Mouse (Mus musculus) spleen, adult 12 weeks (tissue): ENCODE measurements around the gene Alas2.

Source experiments
- DNase-seq: peaks from one replicate; pipeline ENCODE4 v3.0.0; 2022; ENCODE audit warnings: low spot score

Alas2 gene

GRCm38 (mm10) chrX:150547239-150547638 is at the start of gene Alas2:
Alas2 (plus strand) TSS chrX:150547375.
- no peak for DNase-seq

- no peak for DNase-seq
These were observed 38.5 kb upstream of the Alas2 start for GRCm38 (mm10) chrX:150508696-150509095.

GRCm38 (mm10) chrX:150510631-150511030 is 36.5 kb upstream of the Alas2 start:
- DNase-seq, result no peak

- no peak for DNase-seq
These were observed 35.9 kb upstream of the Alas2 start for GRCm38 (mm10) chrX:150511274-150511673.

- no peak for DNase-seq
These were observed 33.0 kb upstream of the Alas2 start for GRCm38 (mm10) chrX:150514127-150514526.

GRCm38 (mm10) chrX:150516015-150516414 is 31.2 kb upstream of the Alas2 start:
- no peak for DNase-seq

GRCm38 (mm10) chrX:150516477-150516876 is 30.7 kb upstream of the Alas2 start:
- DNase-seq, result no peak

- DNase-seq, result no peak
These were observed 7.1 kb upstream of the Alas2 start for GRCm38 (mm10) chrX:150540111-150540510.

GRCm38 (mm10) chrX:150541684-150542083 is 5.5 kb upstream of the Alas2 start:
- no peak for DNase-seq

GRCm38 (mm10) chrX:150549639-150550038 is 2.5 kb downstream of the Alas2 start:
- peak; percentile 54 for DNase-seq

- DNase-seq, result no peak
These were observed 4.8 kb downstream of the Alas2 start for GRCm38 (mm10) chrX:150551986-150552385.

GRCm38 (mm10) chrX:150554032-150554431 is 6.9 kb downstream of the Alas2 start:
- DNase-seq, result no peak

- peak; percentile 36 for DNase-seq
These were observed 17.6 kb downstream of the Alas2 start for GRCm38 (mm10) chrX:150564644-150565357.

- no peak for DNase-seq
These were observed 34.7 kb downstream of the Alas2 start for GRCm38 (mm10) chrX:150581921-150582320.

GRCm38 (mm10) chrX:150585116-150585515 is 37.9 kb downstream of the Alas2 start:
- DNase-seq, result no peak

GRCm38 (mm10) chrX:150588023-150588764 is 41.0 kb downstream of the Alas2 start, which contains the start of gene Pfkfb1:
Pfkfb1 (plus strand) TSS chrX:150588229.
- DNase-seq, result peak; percentile 62

- DNase-seq, result no peak
These were observed 42.5 kb downstream of the Alas2 start, which contains the start of gene Apex2 for GRCm38 (mm10) chrX:150589696-150590095. Apex2 (minus strand) TSS chrX:150589868.

GRCm38 (mm10) chrX:150593266-150594035 is 46.3 kb downstream of the Alas2 start:
- no peak for DNase-seq

- no peak for DNase-seq
These were observed 47.0 kb downstream of the Alas2 start for GRCm38 (mm10) chrX:150594176-150594575.

- no peak for DNase-seq
These were observed 48.0 kb downstream of the Alas2 start for GRCm38 (mm10) chrX:150595016-150595760.

GRCm38 (mm10) chrX:150598882-150599281 is 51.7 kb downstream of the Alas2 start:
- DNase-seq, result no peak
